Mouse (Mus musculus): ENCODE data around the gene Zfp831.

Zfp831 gene

DNA sequence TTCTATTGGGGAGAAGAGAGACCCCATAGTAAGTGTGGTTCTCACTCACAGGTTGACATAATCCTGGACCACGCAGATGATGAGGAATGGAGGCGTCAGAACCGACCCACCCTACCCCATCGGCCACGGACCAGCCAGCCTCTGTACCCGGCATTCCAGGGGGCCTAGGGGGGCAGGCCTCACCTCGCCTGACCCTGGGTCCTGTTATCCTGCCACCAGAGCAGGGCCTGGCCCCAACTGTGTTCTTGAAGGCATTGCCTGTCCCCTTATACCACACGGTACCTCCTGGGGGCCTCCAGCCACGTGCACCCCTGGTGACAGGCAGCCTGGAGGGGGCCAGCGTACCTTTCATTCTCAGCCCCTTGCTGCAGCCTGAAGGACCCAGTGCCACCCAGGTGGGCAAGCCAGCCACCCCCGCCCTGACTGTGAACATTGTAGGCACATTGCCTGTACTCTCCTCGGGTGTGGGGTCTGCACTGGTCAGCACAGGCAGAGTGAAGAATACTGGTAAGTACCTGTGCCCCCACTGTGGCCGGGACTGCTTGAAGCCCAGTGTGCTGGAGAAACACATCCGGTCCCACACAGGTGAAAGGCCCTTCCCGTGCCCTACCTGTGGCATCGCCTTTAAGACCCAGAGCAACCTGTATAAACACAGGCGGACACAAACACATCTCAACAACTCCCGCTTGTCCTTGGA is at the start of gene Zfp831:
Gene Zfp831 (plus strand): TSS at position 87 of the 697 bp plus-strand sequence.
- no peak for DNase-seq (ENCODE audit: low spot score in 2 of 2)

DNA sequence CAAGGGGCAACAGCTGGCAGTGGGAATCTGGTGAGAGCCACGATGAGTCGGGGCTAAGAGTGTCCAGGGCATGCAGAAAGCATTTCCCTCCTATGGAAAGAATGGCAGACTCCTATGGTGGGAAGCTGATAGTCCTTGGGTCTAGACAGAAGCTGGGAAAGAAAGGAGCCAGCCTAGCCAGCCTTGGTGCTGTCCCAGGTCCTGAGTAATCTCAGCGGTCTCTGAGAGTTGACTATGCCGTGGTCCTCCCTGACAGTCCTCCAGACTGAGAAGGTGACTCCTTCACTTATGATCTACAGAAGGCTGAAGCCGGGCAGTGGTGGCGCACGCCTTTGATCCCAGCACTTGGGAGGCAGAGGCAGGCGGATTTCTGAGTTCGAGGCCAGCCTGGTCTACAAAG is 48.4 kb upstream of the Zfp831 start:
- DNase-seq (ENCODE audit: low spot score in 2 of 2), result no peak

DNA sequence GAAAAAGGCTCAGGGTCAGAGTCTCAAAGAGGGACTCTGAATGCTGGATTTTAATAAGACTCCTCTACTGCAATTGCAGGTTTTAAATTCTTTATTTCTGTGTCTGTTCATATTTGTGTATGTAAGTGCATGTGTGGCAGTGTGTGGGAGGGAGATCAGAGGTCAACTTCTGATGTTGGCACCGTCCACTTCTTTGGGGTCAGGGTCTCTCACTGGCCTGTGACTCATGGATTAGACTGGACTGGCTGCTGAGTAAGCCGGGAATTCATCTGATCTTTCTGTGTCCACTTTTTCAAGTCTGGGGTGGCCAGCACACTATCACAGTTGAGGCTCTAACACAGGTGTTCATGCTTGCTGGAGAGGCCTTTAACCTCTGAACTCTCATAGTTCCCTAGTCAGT is 47.7 kb upstream of the Zfp831 start:
- no peak for DNase-seq (ENCODE audit: low spot score in 2 of 2)

DNA sequence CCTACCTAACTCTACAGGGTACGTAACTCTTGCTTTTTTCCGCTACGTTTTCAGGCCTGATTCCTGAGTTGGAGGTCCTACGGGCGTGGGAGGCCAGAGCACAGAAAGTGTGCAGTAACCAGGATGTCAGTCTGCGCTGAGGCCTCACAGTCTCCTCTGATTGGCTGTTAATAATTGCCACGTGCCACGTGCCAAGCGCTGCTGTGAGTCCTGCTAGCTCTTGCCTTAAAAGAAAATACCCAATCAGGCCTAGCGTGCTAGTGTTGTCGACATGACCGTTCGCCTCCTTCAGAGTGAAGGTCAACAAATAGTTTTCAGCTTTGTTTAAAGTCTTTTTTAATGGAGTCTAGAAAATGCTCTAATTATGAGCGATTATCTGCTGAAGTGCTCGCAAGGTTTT is 46.9 kb upstream of the Zfp831 start:
- DNase-seq (ENCODE audit: low spot score in 2 of 2), result no peak

DNA sequence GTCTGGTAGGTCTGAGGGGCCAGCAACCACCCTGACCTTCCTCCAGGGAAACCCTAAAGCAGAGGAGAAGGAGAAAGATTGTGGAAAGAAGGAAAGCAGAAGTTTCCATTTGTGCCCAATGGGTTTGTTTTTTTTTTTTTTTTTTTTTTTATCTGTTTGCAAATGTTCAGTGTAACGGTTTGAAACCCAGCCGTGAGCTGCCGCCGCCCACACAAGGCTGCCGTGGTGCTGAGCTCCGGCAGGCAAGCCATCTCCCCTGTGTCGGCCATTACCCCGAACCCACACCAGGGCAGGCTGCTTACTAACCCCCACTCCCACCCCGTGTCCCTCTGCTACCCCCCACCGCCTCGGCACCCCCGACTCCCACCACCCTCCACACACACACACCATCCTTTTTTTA is 44.9 kb upstream of the Zfp831 start:
- no peak for DNase-seq (ENCODE audit: low spot score in 2 of 2)

DNA sequence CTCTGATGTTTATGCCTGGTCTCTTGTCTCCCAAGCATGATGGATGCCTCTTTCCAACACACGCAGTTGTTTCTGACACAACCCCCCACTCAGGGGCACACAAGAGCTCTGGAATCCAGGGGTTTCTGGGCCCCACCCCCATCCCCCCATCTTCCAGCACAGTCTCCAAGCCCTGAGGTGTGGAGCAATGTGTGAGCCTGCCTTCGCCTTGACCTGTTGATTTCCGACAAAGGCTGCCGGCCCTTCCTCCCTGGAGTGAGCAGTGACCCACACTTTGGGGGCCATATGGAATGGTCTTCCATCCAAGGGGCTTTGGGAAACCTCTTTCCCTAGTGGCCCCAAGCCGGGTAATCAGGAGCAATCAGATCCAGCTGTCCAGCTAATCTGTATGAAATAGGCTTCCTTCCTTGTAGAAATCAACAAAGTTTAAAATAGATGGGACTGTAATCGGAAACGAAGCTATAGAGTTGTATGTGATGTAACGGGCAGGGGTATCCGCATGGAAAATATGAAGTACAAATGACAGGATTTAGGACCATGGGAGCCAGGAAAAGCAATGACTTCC is 44.2 kb upstream of the Zfp831 start:
- no peak for DNase-seq (ENCODE audit: low spot score in 2 of 2)

DNA sequence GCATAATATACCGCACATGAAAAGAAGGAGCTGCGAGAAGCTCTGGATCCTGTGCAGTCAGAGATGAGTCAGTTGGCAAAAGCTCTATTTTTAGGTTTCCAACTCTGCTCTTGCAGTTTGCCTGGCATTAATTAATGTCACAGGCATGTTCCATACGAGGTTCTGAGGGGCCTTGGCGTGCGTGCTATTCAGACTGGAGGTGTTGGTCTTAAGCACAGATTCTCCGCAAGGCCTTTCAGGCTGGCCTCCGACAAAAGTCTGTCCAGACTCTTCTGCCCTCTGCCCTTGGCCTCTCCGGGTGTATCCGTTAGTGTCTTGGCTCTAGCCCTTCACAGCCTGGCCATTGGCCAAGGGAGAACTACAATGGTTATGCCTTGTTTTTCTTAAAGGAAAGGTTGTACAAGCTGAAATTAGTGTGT is 43.5 kb upstream of the Zfp831 start:
- no peak for DNase-seq (ENCODE audit: low spot score in 2 of 2)

DNA sequence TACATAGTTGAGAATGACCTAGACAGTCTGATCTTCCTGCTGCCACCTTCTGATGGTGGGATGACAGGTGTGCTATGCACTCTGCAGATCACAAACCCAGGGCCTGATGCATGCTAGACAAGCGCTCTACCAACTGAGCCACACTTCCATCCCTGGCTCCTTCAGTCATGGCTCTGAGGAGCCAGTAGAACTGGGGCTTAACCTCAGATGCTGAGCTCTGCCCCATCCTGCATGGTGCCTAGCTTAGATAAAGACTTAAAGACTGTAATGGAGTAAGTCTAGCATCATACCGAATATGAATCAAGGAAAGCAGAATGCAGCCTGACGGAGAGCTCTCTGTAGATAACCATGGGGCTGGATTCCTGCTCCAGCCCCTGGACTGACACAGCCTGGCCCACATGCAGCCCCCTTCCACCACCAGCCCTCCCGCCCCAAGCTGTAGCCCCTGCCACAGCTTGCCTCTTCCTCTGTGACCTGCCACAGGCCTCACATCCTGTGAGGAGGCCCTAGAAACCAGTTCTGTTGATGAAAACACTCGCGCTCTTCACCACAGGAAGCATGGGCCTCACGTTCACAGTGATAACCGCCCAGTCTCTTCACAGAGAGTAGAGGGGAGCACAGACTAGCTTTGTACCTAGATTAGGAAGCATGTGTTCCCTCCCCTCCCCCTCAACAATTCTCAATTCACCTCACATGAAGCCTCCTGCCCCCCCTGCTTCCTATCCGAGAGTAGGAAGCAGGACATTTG is 41.2 kb upstream of the Zfp831 start:
- peak in 1 of 2 experiments; percentile 48 for DNase-seq (ENCODE audit: low spot score in 2 of 2)

DNA sequence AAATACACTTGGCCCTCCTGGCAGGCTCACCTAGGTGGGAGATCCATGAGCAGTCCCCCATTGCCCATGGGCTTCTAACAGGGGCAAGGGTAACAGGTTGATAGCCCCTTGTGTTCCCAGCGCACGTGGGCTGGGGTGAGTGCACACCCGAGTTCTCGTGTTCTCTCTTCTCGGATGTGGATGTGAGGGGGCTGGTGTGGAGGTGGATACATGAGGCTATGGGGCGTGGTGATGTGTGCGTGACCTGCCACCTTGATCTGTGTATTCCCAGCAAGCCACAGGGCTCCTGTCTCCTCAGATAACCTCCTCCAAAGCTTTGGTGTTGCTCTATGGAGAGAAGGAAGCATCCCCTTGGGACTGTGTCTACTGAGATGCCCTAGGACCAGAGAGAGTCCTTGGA is 40.0 kb upstream of the Zfp831 start:
- DNase-seq (ENCODE audit: low spot score in 2 of 2), result no peak

DNA sequence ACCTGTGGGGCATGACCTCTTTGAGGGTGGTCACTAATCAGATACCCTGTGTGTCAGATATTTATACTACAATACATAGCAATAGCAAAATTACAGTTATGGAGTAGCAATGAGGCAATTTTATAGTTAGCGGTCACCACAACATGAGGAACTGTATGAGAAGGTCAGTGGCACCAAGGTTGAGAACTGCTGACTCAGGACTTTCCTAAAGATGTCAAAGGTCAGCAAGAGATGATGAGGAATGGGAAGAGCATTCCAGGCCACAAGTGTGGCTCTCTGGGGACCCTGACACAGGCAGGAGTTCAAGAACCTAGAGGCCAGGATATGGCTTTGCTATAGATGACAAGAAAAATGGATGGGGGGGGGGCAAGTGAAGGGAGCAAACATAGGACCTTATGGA is 38.3 kb upstream of the Zfp831 start:
- no peak for DNase-seq (ENCODE audit: low spot score in 2 of 2)

DNA sequence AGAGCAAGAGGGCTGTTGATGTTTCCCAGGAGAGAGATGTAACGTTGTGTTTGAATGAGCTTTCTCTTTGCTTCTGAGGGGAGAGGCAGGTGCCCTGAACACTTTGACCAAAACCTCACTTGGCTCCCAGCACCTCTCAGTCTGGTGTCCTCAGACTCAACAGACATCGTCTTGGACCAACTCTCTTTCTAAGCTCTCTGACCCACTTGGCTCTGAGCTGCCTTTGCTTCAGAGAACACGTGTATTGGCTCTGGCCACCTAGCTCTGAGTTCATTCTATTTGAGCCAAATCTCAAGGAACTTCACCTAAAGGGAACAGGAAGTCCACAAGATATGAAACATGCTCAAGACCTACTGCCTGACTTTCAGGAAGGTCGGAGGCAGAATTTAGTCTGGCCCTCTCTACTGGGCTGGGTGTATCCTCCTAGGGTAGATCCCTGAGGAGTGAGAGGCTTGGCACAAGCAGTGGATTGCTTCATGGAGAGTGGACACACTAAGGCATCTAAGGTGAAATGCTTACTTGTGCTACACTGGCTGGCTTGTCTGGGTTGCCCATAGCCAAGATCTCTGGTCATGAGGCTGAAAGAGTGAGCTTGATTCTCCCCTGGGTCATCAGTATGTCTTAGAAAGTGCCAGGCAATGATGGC is 37.8 kb upstream of the Zfp831 start:
- no peak for DNase-seq (ENCODE audit: low spot score in 2 of 2)

DNA sequence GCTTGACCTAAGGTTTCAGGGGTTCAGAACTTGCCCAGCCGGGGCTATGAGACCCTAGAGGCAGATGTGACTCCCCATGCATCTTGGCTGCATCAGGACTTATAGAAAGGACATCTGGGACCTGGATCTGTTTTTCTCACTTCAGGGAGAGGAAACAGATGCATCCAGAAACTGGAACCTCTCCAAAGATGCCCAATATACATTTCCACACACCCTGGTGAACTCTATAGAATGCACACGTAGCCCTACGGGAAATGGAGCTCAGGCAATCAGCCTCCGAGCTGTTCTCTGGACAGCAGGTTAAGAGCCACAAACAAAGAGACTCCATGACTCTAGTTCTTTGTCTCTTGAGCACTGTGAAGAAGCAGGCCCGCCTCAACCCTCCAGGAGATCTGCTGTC is 37.0 kb upstream of the Zfp831 start:
- DNase-seq (ENCODE audit: low spot score in 2 of 2), result no peak

DNA sequence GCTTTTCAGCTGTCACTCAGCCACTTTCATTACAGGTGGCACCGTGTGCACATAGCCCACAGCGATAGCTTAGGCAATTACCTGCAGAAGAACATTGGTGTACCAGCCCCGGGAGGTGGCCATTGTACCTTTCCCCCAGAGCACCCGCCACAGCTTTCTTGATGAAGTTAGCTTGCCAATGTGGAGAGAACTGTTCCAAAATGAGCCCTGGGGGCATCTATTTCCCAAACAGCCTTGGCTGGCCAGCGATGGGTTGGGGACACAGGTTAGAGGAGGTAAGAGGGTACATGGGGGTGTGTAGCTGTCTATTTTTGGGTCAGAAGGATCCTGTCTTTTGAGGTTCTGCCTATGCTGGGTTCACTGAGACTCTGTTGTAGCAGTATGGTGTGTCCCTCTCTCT is 33.4 kb upstream of the Zfp831 start:
- no peak for DNase-seq (ENCODE audit: low spot score in 2 of 2)

DNA sequence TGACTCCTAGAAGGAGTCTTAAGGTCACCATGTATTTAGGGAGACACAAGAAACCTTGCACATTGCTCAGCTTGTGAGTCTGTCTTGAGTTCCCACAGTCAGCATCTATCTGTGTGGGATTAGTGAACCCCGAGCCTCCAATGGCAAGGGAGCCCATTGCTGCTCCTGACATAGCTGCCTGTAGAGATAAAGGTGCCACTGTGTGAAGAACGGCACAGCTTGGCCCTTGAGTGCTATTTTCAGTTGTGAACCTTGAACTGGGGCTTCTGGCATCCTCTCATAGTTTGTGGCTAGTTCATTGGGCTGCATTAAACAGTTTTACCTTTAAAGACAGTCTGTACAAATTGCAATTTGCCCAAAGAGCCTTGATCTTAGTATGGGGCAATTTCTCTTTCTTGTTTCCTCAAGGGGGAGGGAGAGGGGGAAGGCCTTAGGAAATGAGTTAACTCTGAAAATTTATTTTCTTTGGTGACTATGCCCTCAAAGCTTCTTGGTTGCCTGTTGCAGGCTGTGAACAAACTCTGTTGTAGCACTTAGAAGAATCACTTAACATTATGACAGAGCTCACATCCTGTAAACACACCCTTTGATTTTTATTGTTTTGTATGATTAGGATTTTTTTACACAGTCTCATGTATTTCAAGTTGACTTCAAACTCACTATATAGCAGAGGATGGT is 30.8 kb upstream of the Zfp831 start:
- DNase-seq (ENCODE audit: low spot score in 2 of 2), result no peak

DNA sequence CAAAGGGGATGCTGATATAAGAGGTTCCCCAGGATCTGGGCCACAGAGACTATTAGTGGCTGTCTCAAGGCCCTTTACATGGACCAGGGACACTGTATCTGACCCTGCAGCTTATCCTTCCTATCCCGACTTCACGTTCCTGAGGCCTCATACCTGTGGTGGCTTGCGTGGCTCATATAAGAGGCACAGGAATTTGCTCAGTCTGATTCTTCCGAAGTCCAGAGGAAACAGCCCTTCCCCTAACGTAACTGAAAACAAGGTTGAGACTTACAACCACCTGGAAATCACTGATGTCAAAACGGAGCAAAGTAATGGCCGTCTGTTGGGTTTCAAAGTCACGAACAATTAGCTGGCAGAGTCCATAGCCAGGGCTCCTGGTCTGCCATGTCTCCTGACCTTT is 30.1 kb upstream of the Zfp831 start:
- DNase-seq (ENCODE audit: low spot score in 2 of 2), result no peak

DNA sequence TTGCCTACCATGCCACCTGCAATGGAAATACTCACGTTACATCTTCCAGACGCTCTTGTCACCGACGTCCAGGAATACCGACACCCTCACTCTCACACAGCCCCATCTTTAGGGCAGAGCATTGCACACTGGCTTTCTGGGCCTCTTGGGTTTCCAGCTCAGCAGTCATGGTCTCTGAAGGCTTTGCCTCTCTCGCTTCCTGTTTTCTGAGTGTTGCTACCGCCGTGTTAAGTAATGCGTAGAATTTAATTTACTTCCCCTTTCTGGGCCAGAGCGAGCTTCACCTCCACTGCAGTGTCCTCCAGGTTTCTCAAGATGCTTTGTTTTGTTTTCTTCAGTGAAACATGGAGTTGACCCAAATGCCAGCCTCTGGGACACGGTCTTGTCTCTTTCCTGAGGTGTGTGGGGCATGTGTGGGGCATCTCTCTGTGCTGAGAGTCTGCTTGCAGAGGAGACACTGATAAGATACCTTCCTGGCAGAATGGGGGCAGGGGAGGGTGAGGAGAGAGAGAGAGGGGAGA is 29.4 kb upstream of the Zfp831 start:
- peak; percentile 34 to 71 for DNase-seq (ENCODE audit: low spot score in 2 of 2)

DNA sequence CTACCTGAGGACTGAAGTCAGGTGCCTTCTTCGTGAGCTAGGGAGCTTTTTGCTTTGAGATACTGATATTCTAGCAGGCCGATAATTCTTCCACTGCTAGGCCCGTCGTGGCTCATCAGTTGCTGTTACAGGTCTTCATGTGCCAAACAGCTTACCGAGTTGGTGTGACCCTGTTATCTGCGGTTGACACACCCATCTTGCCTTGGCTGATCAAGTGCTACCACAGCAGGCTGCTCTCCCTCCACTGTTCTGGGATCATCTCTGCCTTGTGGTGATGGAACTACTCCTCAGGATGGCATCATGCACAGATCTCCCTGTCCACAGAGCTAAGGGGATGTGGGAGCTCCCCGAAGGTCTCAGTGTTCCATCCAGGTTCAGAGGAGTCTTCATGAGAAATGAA is 21.5 kb upstream of the Zfp831 start:
- DNase-seq (ENCODE audit: low spot score in 2 of 2), result no peak

DNA sequence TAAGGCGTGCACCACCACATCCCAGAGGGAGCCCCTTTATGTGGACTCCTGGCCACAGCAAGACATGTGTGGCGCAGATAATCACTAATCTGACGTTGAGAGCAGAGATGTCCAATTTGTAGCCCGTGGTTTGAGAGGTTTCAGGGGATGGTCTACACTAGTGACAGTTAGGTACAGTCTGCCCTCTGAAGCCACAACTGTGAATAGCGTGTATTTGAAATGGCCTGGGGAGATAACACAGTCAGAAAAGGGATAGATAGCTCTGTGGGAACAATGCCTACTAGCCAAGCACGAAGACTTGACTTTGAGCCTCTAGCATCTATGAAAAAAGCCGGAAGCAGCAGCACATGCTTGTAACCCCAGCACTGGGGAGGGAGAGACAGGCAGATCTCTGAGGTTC is 18.9 kb upstream of the Zfp831 start:
- no peak for DNase-seq (ENCODE audit: low spot score in 2 of 2)

DNA sequence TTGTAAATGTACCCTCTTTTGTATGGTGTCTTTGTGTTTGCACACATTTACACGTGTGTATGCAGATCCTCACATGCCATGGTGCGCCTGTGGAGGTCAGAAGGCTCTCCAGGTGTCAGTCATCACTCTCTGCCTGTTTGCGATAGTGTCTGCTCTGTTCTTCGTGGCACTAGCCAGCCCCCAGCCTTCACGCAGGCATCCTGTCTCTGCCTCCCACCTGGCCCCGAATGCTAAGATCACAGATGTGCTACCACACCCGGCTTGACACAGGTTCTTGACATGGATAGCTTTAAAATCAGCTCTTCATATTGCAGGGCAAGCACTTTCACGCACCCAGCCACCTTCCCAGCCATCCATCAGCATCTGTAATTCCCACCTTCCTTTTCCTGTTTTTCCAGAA is 16.3 kb upstream of the Zfp831 start:
- DNase-seq (ENCODE audit: low spot score in 2 of 2), result no peak

DNA sequence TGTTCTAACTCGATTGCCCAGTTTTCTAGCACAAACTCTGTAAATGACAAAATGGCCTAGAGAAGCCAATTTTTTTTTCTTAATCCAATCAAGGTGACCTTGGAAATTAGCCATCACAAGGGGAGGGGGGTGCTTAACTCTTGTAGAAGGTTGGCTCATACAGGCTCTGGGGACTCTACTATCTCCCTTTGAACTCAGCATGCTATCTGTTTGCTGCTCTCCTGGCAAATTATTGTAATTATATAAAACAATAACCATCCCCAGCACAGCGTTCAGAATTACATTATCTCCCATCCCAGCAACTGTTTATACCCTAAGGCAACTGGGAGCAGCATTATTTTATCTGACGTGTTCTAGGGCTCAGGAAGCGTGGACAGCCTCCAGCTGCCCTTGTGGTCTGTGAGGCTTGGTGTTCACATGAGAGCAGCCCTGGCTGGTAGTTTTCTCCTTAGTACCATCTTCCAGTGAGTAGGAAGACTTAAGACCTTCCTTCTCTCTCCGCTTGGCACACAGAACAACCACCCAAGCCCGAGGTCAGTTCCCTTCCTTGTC is 14.0 kb upstream of the Zfp831 start:
- DNase-seq (ENCODE audit: low spot score in 2 of 2), result no peak

DNA sequence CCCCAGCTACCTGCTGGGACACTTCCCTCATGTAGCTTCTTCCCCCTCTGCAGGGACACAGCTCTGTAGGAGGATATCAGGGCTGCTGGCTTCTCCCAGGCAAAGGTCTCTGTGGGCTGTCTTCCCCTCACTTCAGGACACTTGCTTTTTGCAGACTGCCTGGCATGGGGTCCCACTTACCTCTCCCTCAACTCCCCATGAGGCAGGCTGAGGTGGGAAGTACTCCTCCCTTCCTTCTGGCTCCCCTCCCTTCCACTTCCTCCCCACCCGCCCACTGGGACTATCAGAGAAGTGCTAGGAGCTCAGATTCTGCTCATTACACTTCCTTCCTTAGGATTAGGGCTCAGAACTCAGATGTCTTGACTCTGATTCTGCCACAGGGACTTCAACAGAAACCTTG is 6.6 kb upstream of the Zfp831 start:
- no peak for DNase-seq (ENCODE audit: low spot score in 2 of 2)

DNA sequence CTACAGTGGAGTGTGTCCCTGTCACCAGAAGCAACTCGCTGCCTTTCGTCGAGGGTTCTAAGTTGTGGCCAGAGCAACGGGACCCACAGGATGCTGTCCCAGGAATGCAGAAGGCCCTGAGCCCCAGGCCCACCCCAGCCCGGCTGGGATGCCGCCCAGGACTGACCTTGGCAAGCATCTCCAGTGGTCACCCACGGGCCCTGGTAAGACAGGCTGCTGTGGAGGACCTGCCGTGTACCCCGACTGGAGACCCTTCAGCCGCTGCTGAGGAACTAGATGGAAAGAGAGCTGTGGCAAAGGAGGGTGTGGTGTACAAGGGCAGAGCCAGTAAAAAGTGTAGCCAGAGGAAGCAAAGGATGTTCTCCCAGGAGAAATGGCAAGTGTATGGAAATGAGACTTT is 1.6 kb downstream of the Zfp831 start:
- no peak for DNase-seq (ENCODE audit: low spot score in 2 of 2)
